Mouse (Mus musculus) erythroblast, embryonic 14.5 days (primary cell): ENCODE measurements around the gene Sh3gl2. TPM values are rescaled to one million over a fixed set of nuclear protein-coding genes. Genes with fewer than 3 reads are reported as not detected.

Experiments used
- H3K27me3 ChIP-seq: 2 replicates; pipeline ENCODE4 v1.6.1; 2012; ENCODE audit warnings: inconsistent platforms; ENCODE audit not compliant: control insufficient read depth
- H3K36me3 ChIP-seq: 2 replicates; pipeline ENCODE4 v1.6.1; 2012; ENCODE audit warnings: mild to moderate bottlenecking, inconsistent platforms; ENCODE audit not compliant: control insufficient read depth
- H3K4me1 ChIP-seq: 2 replicates; pipeline ENCODE4 v1.6.1; 2012; ENCODE audit warnings: inconsistent platforms; ENCODE audit not compliant: control insufficient read depth
- H3K4me3 ChIP-seq: replicated peaks from 2 replicates; pipeline ENCODE3; 2012; ENCODE audit warnings: moderate library complexity, mild to moderate bottlenecking, inconsistent platforms
- H3K9me3 ChIP-seq: 2 replicates; pipeline ENCODE4 v1.6.1; 2012; ENCODE audit warnings: low read length, inconsistent platforms, mixed read lengths; ENCODE audit not compliant: control insufficient read depth
- GATA1 ChIP-seq: IDR thresholded peaks from 2 replicates; pipeline ENCODE4 v1.6.1; 2012; ENCODE audit warnings: low read length, inconsistent platforms, mixed read lengths
- TAL1 ChIP-seq: IDR thresholded peaks from 3 replicates; pipeline ENCODE4 v1.6.1; 2012; ENCODE audit warnings: low read length, inconsistent platforms, mixed read lengths
- polyA plus RNA-seq: library from polyadenylated mRNA; stranded (reverse); fragments of >175 nt; gene quantifications from 2 replicates; pipeline ENCODE4 v1.2.3, GENCODE M21; 2012

The Sh3gl2 gene
- polyA plus RNA-seq, 1 experiment: not detected

DNA sequence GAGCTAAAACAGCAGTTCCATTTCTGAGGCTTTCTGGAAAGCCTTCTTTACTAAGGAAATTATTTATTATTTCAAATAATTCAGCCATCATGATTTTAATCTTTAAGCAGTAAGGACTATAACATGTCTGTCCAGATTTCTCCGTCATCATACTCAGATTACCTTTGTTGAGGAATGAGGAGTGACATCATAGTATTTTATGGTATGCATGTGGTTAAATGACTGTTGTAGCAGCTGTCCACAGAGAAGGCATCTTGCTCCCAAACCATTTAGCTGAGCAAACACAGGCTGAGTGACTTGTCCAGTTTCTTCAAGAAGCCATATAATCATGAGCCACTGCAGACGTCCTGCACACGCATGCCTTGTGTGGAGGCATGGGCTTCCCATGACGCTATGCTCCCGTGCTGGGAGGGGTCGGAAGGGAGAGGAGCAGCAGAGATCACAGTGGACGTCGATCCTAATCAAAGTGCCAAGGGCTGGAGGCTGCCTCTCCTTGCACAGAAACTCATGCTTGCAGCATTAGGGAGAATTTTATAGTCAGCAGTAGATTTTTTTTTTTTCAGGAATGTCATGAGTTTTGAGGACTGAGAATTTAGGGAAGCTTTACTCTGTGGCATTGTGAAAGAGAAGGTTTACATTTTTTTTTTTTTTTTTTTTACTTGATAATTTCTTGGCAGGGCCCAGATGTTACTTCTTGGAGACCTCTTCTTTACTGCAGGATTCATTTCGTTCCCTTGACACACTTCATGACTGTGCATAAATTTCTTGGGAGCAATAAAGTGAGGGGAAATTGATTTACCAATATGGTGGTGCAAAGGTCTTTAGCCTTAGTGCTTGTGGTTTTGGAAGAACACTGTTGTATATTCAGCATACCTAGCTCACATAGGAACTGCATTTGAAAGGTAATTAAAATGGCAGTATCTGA is 23.0 kb downstream of the Sh3gl2 start:
- no peaks in the 10 kb centered on the region for H3K36me3 ChIP-seq
- no peak overlapping the region for H3K4me3 ChIP-seq
- H3K27me3 ChIP-seq: no peaks in the 10 kb centered on the region
- no peaks in the 10 kb centered on the region for H3K4me1 ChIP-seq
- TF ChIP-seq TAL1: no peak
- TF ChIP-seq GATA1: no peak
- no peaks in the 10 kb centered on the region; the same call in 1 of the 2 replicates for H3K9me3 ChIP-seq

DNA sequence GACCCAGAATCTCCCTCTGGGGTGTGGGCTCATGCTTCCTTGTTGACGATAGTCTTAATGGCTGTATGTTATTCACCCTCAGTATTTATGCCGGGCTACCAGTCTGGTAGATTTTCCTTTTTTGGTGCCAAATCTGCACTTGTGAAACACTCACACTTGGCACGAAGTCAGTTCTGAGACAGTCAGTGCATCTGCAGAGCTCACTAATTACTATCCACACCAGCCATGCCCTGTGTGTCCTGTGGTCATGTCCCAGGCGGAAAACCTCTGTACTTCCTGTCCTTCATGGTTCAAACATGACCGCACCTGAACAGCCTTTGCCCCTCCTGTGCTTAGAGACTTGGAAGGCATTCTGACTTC is 23.6 kb downstream of the Sh3gl2 start:
- H3K4me1 ChIP-seq: no peaks in the 10 kb centered on the region
- H3K27me3 ChIP-seq: no peaks in the 10 kb centered on the region
- H3K36me3 ChIP-seq: no peaks in the 10 kb centered on the region
- no peak overlapping the region for H3K4me3 ChIP-seq
- TF ChIP-seq GATA1 (no peak), TAL1 (no peak)
- no peaks in the 10 kb centered on the region; the same call in 1 of the 2 replicates for H3K9me3 ChIP-seq

- no peaks in the 10 kb centered on the region; the same call in 1 of the 2 replicates for H3K9me3 ChIP-seq
Observed at GRCm38 (mm10) chr4:85232386-85233381, 27.8 kb downstream of the Sh3gl2 start.

GRCm38 (mm10) chr4:85241675-85242074 is 36.7 kb downstream of the Sh3gl2 start:
- Histone ChIP-seq H3K27me3 (no peaks in the 10 kb centered on the region), H3K9me3 (peaks cover 3% of the 10 kb centered on the region; the same call in 1 of the 2 replicates), H3K4me1 (no peaks in the 10 kb centered on the region), H3K4me3 (no peak overlapping the region), H3K36me3 (no peaks in the 10 kb centered on the region)
- TF ChIP-seq GATA1 (no peak), TAL1 (no peak)

More at GRCm38 (mm10) chr4:85232386-85233381, 27.8 kb downstream of the Sh3gl2 start:
- H3K36me3 ChIP-seq: no peaks in the 10 kb centered on the region
- H3K4me1 ChIP-seq: no peaks in the 10 kb centered on the region
- TF ChIP-seq TAL1 (no peak), GATA1 (no peak)
- H3K27me3 ChIP-seq: no peaks in the 10 kb centered on the region
- H3K4me3 ChIP-seq: no peak overlapping the region

DNA sequence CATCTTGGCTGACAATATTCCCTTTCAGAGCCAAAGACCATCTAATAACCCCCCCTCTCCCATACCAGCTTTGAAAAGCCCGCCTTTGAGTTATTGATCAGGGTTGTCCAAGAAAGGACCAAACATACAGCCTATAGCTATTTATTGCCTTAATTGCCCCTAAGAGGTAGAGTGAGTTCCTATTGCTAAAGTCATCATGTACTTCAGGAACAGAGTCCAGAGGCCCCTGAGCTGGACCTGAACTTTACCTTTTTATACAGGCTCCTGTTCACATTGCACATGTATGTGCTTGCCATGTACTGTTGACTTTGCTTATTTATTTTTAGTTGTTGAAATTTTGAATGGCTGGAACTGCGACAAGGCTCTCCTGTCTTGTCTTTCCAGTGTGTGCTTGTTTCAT is 37.6 kb downstream of the Sh3gl2 start:
- H3K27me3 ChIP-seq: no peaks in the 10 kb centered on the region
- H3K4me3 ChIP-seq: no peak overlapping the region
- H3K4me1 ChIP-seq: no peaks in the 10 kb centered on the region
- no peaks in the 10 kb centered on the region for H3K36me3 ChIP-seq
- H3K9me3 ChIP-seq: peaks cover 3% of the 10 kb centered on the region; the same call in 1 of the 2 replicates
- TF ChIP-seq TAL1 (no peak), GATA1 (no peak)

DNA sequence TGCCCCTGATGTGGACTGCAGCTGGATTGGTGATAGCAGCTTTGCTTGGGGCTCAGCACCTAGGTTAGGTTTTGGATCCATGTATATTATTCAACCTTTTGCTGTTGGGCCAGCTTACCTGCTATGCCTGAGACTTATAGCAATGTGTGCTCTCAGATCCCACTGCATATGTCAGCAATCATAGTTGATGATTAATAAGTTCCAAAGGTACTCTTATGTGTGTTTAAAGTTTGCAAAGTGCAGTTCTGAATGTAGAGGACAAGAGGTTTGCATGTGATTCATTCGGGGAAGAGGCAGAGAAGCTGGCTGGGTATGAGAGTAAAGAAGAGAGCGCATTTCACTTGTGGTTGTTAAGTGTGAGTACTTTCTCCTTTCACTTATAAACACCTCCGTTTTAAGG is 43.7 kb downstream of the Sh3gl2 start:
- Histone ChIP-seq H3K4me3 (no peak overlapping the region), H3K36me3 (no peaks in the 10 kb centered on the region), H3K27me3 (no peaks in the 10 kb centered on the region), H3K9me3 (peaks cover 3% of the 10 kb centered on the region; the same call in 1 of the 2 replicates), H3K4me1 (no peaks in the 10 kb centered on the region)
- TF ChIP-seq GATA1: no peak
- TF ChIP-seq TAL1: no peak

- TF ChIP-seq TAL1 (no peak), GATA1 (no peak)
- H3K36me3 ChIP-seq: no peaks in the 10 kb centered on the region
Observed at GRCm38 (mm10) chr4:85250271-85250670, 45.3 kb downstream of the Sh3gl2 start.

DNA sequence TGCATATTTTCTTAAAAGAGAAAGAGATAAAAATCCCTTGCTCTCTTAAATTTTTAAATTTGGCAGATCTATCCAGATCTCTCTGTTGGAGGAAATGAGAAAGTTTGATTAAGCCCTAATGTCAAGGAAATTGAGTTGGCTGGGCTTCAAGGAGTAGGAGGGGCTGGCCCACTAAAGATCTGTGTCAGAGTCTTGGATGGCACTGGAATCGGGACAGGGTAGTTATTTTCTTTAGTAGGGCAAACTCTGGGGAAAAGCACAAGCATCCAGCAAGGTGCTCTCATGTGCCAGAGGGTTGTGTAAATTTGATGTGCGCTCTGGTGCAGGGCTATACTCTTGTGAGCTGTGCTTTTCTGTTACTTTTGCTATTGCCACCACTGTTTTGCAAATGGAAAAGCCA is 45.9 kb downstream of the Sh3gl2 start:
- no peaks in the 10 kb centered on the region for H3K4me1 ChIP-seq
- H3K4me3 ChIP-seq: no peak overlapping the region
- no peaks in the 10 kb centered on the region for H3K27me3 ChIP-seq
- H3K9me3 ChIP-seq: peaks cover 3% of the 10 kb centered on the region; the same call in 1 of the 2 replicates
- H3K36me3 ChIP-seq: no peaks in the 10 kb centered on the region
- no peak for TF ChIP-seq TAL1
- no peak for TF ChIP-seq GATA1

More at GRCm38 (mm10) chr4:85250271-85250670, 45.3 kb downstream of the Sh3gl2 start:
- no peak overlapping the region for H3K4me3 ChIP-seq
- H3K4me1 ChIP-seq: no peaks in the 10 kb centered on the region
- H3K27me3 ChIP-seq: no peaks in the 10 kb centered on the region
- H3K9me3 ChIP-seq: peaks cover 3% of the 10 kb centered on the region; the same call in 1 of the 2 replicates
